In genomic region chr2:84913881-84914280, GRCm38 (mm10) we compare ENCODE assay signal across 29 mouse cellular contexts. TPM values are rescaled to one million over a fixed set of nuclear protein-coding genes. Genes with fewer than 3 reads are reported as not detected.
DNase-seq lines count a peak whose midpoint lies in the region; ATAC-seq and TF ChIP-seq lines count a peak whose summit lies in the region.
"Had no signal": no experiment of that assay in that cellular context is flagged by ENCODE, and none has a peak within 500 bp of the region (broad histone marks: within the 10 kb centered on the region; RNA-seq: fewer than 3 reads in every experiment).

No protein-coding gene starts in this region.

- no peak for DNase-seq in heart, adult 2 months
- no peak for DNase-seq in heart, adult 11 months
- no peak for DNase-seq in heart, postnatal 14 days
- DNase-seq in liver, embryonic 11.5 days (ENCODE audit: low spot score) = peak; percentile 31
- no peak for DNase-seq in midbrain, postnatal 0 days (ENCODE audit: low spot score)
- DNase-seq: adrenal gland, postnatal 10 days; cerebellum, adult 11 months; cerebellum, adult 9-10 months; cerebellum, postnatal 36 days; gastrocnemius, postnatal 36 days; kidney, adult 8-10 months; kidney, postnatal 4 days; lung, postnatal 4 days; thymus, adult 2 months; thymus, postnatal 36 days had no signal

- peaks cover 9% of the 10 kb centered on the region for H3K36me3 ChIP-seq in heart, adult 2 months (ENCODE audit: control insufficient read depth, insufficient read depth, low read length)
- no peaks in the 10 kb centered on the region for H3K36me3 ChIP-seq in heart, embryonic 15.5 days
- no peaks in the 10 kb centered on the region for H3K36me3 ChIP-seq in liver, embryonic 11.5 days (ENCODE audit: control insufficient read depth, insufficient read depth, low read length)
- no peaks in the 10 kb centered on the region for H3K36me3 ChIP-seq in liver, embryonic 12.5 days
- H3K36me3 ChIP-seq in midbrain, postnatal 0 days (ENCODE audit: insufficient read depth, low read length) = no peaks in the 10 kb centered on the region
- H3K36me3 ChIP-seq: embryonic facial prominence, embryonic 13.5 days; forebrain, embryonic 10.5 days; forebrain, embryonic 15.5 days; limb, embryonic 13.5 days; liver, embryonic 15.5 days; midbrain, embryonic 12.5 days; neural tube, embryonic 13.5 days had no signal

- H3K27ac ChIP-seq in heart, adult 2 months = peak overlapping the region; percentile 70
- peak overlapping the region; percentile 42 for H3K27ac ChIP-seq in heart, embryonic 15.5 days
- H3K27ac ChIP-seq in liver, embryonic 11.5 days (ENCODE audit: low read depth, low read length) = no peak overlapping the region
- H3K27ac ChIP-seq in liver, embryonic 12.5 days = no peak overlapping the region
- H3K27ac ChIP-seq in midbrain, postnatal 0 days (ENCODE audit: low read depth, low read length) = no peak overlapping the region
- H3K27ac ChIP-seq: embryonic facial prominence, embryonic 13.5 days; forebrain, embryonic 10.5 days; forebrain, embryonic 15.5 days; hindbrain, embryonic 14.5 days; kidney, postnatal 0 days; limb, embryonic 13.5 days; liver, embryonic 15.5 days; midbrain, embryonic 12.5 days; neural tube, embryonic 13.5 days had no signal

- intact Hi-C loops in heart, adult 2 months (cut with DNase I) = loop anchor here (2.0 kb wide), 1 partner anchor 17 kb away; no protein-coding TSS in a partner anchor
- intact Hi-C loops in heart, postnatal 14 days (cut with DNase I) = no loop called here

- H3K27me3 ChIP-seq in heart, adult 2 months (ENCODE audit: control insufficient read depth, insufficient read depth, low read length) = no peaks in the 10 kb centered on the region
- no peaks in the 10 kb centered on the region for H3K27me3 ChIP-seq in heart, embryonic 15.5 days
- H3K27me3 ChIP-seq in liver, embryonic 11.5 days (replicated peaks; ENCODE audit: control insufficient read depth, insufficient read depth, low read length) = no peaks in the 10 kb centered on the region
- H3K27me3 ChIP-seq in liver, embryonic 12.5 days (replicated peaks) = no peaks in the 10 kb centered on the region
- H3K27me3 ChIP-seq in midbrain, postnatal 0 days (ENCODE audit: insufficient read depth, low read length) = no peaks in the 10 kb centered on the region
- H3K27me3 ChIP-seq: embryonic facial prominence, embryonic 13.5 days; forebrain, embryonic 15.5 days; limb, embryonic 13.5 days; midbrain, embryonic 12.5 days; neural tube, embryonic 13.5 days; Patski had no signal

- H3K4me1 ChIP-seq in heart, adult 2 months (ENCODE audit: control insufficient read depth, insufficient read depth, low read length) = peaks cover 17% of the 10 kb centered on the region
- peaks cover 13% of the 10 kb centered on the region for H3K4me1 ChIP-seq in heart, embryonic 15.5 days (replicated peaks)
- peaks cover 8% of the 10 kb centered on the region; the same call in 1 of the 2 replicates for H3K4me1 ChIP-seq in liver, embryonic 11.5 days (replicated peaks; ENCODE audit: control insufficient read depth, insufficient read depth, low read length)
- peaks cover 5% of the 10 kb centered on the region for H3K4me1 ChIP-seq in liver, embryonic 12.5 days
- H3K4me1 ChIP-seq in midbrain, postnatal 0 days (ENCODE audit: insufficient read depth, low read length) = no peaks in the 10 kb centered on the region
- H3K4me1 ChIP-seq: embryonic facial prominence, embryonic 13.5 days; forebrain, embryonic 10.5 days; forebrain, embryonic 15.5 days; limb, embryonic 13.5 days; midbrain, embryonic 12.5 days; neural tube, embryonic 13.5 days had no signal

- no peak for TF ChIP-seq CTCF in heart, adult 2 months (IDR thresholded peaks at IDR 0.05)
- TF ChIP-seq CTCF in midbrain, postnatal 0 days (IDR thresholded peaks at IDR 0.05) = no peak

- no peak for ATAC-seq in heart, embryonic 15.5 days (replicated peaks; ENCODE audit: insufficient number of reproducible peaks, insufficient read depth, low FRiP score, low read depth)
- ATAC-seq in liver, embryonic 11.5 days (replicated peaks; ENCODE audit: low FRiP score) = no peak
- ATAC-seq in liver, embryonic 12.5 days = no peak
- ATAC-seq in midbrain, postnatal 0 days (ENCODE audit: low FRiP score) = no peak
- ATAC-seq: forebrain, embryonic 15.5 days; Patski had no signal

- H3K4me2 ChIP-seq in heart, embryonic 15.5 days = no peak overlapping the region
- no peak overlapping the region for H3K4me2 ChIP-seq in liver, embryonic 11.5 days
- H3K4me2 ChIP-seq in liver, embryonic 12.5 days = no peak overlapping the region
- no peak overlapping the region for H3K4me2 ChIP-seq in midbrain, postnatal 0 days (ENCODE audit: low read depth, low read length, poor library complexity, severe bottlenecking)
- H3K4me2 ChIP-seq: embryonic facial prominence, embryonic 13.5 days; forebrain, embryonic 15.5 days; hindbrain, embryonic 14.5 days; limb, embryonic 13.5 days; liver, embryonic 15.5 days; midbrain, embryonic 12.5 days; neural tube, embryonic 13.5 days had no signal

- H3K4me3 ChIP-seq in heart, adult 2 months = no peak overlapping the region
- no peak overlapping the region for H3K4me3 ChIP-seq in heart, embryonic 15.5 days
- no peak overlapping the region for H3K4me3 ChIP-seq in liver, embryonic 11.5 days (ENCODE audit: low read depth, low read length)
- H3K4me3 ChIP-seq in liver, embryonic 12.5 days = no peak overlapping the region
- no peak overlapping the region for H3K4me3 ChIP-seq in midbrain, postnatal 0 days (ENCODE audit: low read depth, low read length)
- H3K4me3 ChIP-seq: embryonic facial prominence, embryonic 13.5 days; forebrain, embryonic 10.5 days; forebrain, embryonic 15.5 days; limb, embryonic 13.5 days; liver, embryonic 15.5 days; megakaryocyte, embryonic 14.5 days; midbrain, embryonic 12.5 days; neural tube, embryonic 13.5 days had no signal

- 81% methylated on average over 5 of the region's 5 CpGs for WGBS in heart, adult 2 months
- WGBS in heart, embryonic 15.5 days = 45% methylated on average over 5 of the region's 5 CpGs
- 61% methylated on average over 5 of the region's 5 CpGs for WGBS in liver, embryonic 11.5 days
- WGBS in liver, embryonic 12.5 days (ENCODE audit: insufficient replicate concordance) = 77% methylated on average over 5 of the region's 5 CpGs
- WGBS in midbrain, postnatal 0 days = 89% methylated on average over 5 of the region's 5 CpGs

- TF ChIP-seq EP300 in heart, adult 2 months (IDR thresholded peaks at IDR 0.05; ENCODE audit: insufficient read depth, low read depth, low read length) = no peak

- H3K9me3 ChIP-seq in heart, embryonic 15.5 days (replicated peaks) = no peaks in the 10 kb centered on the region
- H3K9me3 ChIP-seq in liver, embryonic 11.5 days (ENCODE audit: control insufficient read depth, low read length) = no peaks in the 10 kb centered on the region
- H3K9me3 ChIP-seq in liver, embryonic 12.5 days (replicated peaks) = no peaks in the 10 kb centered on the region
- no peaks in the 10 kb centered on the region for H3K9me3 ChIP-seq in midbrain, postnatal 0 days (ENCODE audit: low read length)
- H3K9me3 ChIP-seq: embryonic facial prominence, embryonic 13.5 days; forebrain, embryonic 10.5 days; forebrain, embryonic 15.5 days; limb, embryonic 13.5 days; liver, embryonic 15.5 days; midbrain, embryonic 12.5 days; neural tube, embryonic 13.5 days had no signal

- H3K9ac ChIP-seq in heart, adult 2 months (ENCODE audit: low read depth, low read length) = no peak overlapping the region
- no peak overlapping the region for H3K9ac ChIP-seq in heart, embryonic 15.5 days
- no peak overlapping the region for H3K9ac ChIP-seq in liver, embryonic 11.5 days (ENCODE audit: low read depth, low read length)
- no peak overlapping the region for H3K9ac ChIP-seq in liver, embryonic 12.5 days
- no peak overlapping the region for H3K9ac ChIP-seq in midbrain, postnatal 0 days (replicated peaks; ENCODE audit: low read length, poor library complexity, severe bottlenecking)
- H3K9ac ChIP-seq: embryonic facial prominence, embryonic 13.5 days; forebrain, embryonic 15.5 days; hindbrain, embryonic 14.5 days; limb, embryonic 13.5 days; liver, embryonic 15.5 days; midbrain, embryonic 12.5 days; neural tube, embryonic 13.5 days had no signal

- no peak for TF ChIP-seq POLR2A in heart, adult 2 months (IDR thresholded peaks at IDR 0.05; ENCODE audit: insufficient read depth, low read depth, low read length)

- no peaks in the 10 kb centered on the region for H3K79me2 ChIP-seq in heart, adult 2 months (replicated peaks; ENCODE audit: control insufficient read depth, insufficient read depth, low read length)

RNA-seq across cellular contexts. Expression of gene Slc43a3, which starts 22.5 kb away (rescaled TPM):
- 10 to 100 TPM; 62.6 to 79.1 TPM for total RNA-seq in heart, adult 2 months (2021)
- 101 and 141 TPM in 2 replicates for polyA plus RNA-seq in heart, adult 2 months (2012; rRNA removed)
- 35.8 and 40.8 TPM in 2 replicates for polyA plus RNA-seq in heart, embryonic 15.5 days (2015; fragmentation: Nextera tagmentation; extraction: Ambion mirVana)
- 100 to 1,000 TPM; 101 to 105 TPM for total RNA-seq in heart, postnatal 14 days (2021)
- 107 and 111 TPM in 2 replicates for polyA plus RNA-seq in liver, embryonic 11.5 days (2014; fragmentation: Nextera tagmentation; extraction: Ambion mirVana)
- polyA plus RNA-seq in liver, embryonic 12.5 days (2016; fragmentation: Nextera tagmentation; extraction: Ambion mirVana) = 127 and 128 TPM in 2 replicates
- 1.7 and 2.0 TPM in 2 replicates for total RNA-seq in midbrain, postnatal 0 days (2014; rRNA removed)
- 1.9 and 2.0 TPM in 2 replicates for polyA plus RNA-seq in midbrain, postnatal 0 days (2015; fragmentation: Nextera tagmentation; extraction: Ambion mirVana)
- polyA plus RNA-seq: Patski had no signal

RNA-seq across cellular contexts. Expression of gene Rtn4rl2, which starts 27.4 kb away (rescaled TPM):
- total RNA-seq in heart, adult 2 months (2021) = 1 to 10 TPM; 3.6 to 3.8 TPM
- polyA plus RNA-seq in heart, adult 2 months (2012; rRNA removed) = 2.6 and 6.1 TPM in 2 replicates
- 1.9 and 2.1 TPM in 2 replicates for polyA plus RNA-seq in heart, embryonic 15.5 days (2015; fragmentation: Nextera tagmentation; extraction: Ambion mirVana)
- 1 to 10 TPM; 4.7 to 4.9 TPM for total RNA-seq in heart, postnatal 14 days (2021)
- 0.66 and 1.2 TPM in 2 replicates for polyA plus RNA-seq in liver, embryonic 11.5 days (2014; fragmentation: Nextera tagmentation; extraction: Ambion mirVana)
- polyA plus RNA-seq in liver, embryonic 12.5 days (2016; fragmentation: Nextera tagmentation; extraction: Ambion mirVana) = 0.29 and 0.31 TPM in 2 replicates
- total RNA-seq in midbrain, postnatal 0 days (2014; rRNA removed) = 7.7 and 11.4 TPM in 2 replicates
- 6.3 and 6.5 TPM in 2 replicates for polyA plus RNA-seq in midbrain, postnatal 0 days (2015; fragmentation: Nextera tagmentation; extraction: Ambion mirVana)
- total RNA-seq: hematopoietic stem cell, adult 5-6 weeks had no signal

Comparison
In these comparisons a context has a peak if more than half of its experiments do, and no peak if none do; other contexts are left out.
1. H3K27ac ChIP-seq: peak in heart, adult 2 months (single experiment) and heart, embryonic 15.5 days (single experiment); none in liver, embryonic 11.5 days (single experiment), liver, embryonic 12.5 days (single experiment) and midbrain, postnatal 0 days (single experiment).
2. RNA of gene Slc43a3, which starts 22.5 kb away (polyA plus RNA-seq): 127 to 128 TPM in liver, embryonic 12.5 days, 107 to 111 TPM in liver, embryonic 11.5 days, 101 to 141 TPM in heart, adult 2 months and 35.8 to 40.8 TPM in heart, embryonic 15.5 days; 1.9 to 2.0 TPM in midbrain, postnatal 0 days; every median in the first group is over 10 times any median in the second.